Mouse (Mus musculus): Measurements from ENCODE around the gene Slc25a33. TPM values are rescaled to one million over a fixed set of nuclear protein-coding genes. Genes with fewer than 3 reads are reported as not detected.

Slc25a33 gene
- polyA plus RNA-seq, 1 experiment from 2014 or later, result 9.6 TPM

GRCm38 (mm10) chr4:149800172-149800464 is 26.0 kb upstream of the Slc25a33 start:
- H3K36me3 ChIP-seq (ENCODE audit: insufficient read depth), result no peaks in the 10 kb centered on the region
- TF ChIP-seq CTCF (IDR thresholded peaks at IDR 0.05; ENCODE audit: low read depth), result no peak
- 0 out of 2 replicates have a peak, but pooled peaks cover 3% of the 10 kb centered on the region for H3K4me1 ChIP-seq (ENCODE audit: insufficient read depth)
- H3K27me3 ChIP-seq (ENCODE audit: insufficient read depth, low read length), result no peaks in the 10 kb centered on the region
- no peaks in the 10 kb centered on the region for H3K9me3 ChIP-seq (ENCODE audit: low read depth, low read length)
- H3K9ac ChIP-seq, result no peak overlapping the region
- ATAC-seq (ENCODE audit: insufficient read depth) (peak; percentile 39; the same call in 1 of the 2 replicates), DNase-seq (peak; percentile 26)
- H3K4me2 ChIP-seq, result no peak overlapping the region
- 69% methylated on average over 6 of the region's 6 CpGs for WGBS
- H3K27ac ChIP-seq (ENCODE audit: low read depth), result no peak overlapping the region
- no peak overlapping the region for H3K4me3 ChIP-seq (ENCODE audit: low read depth, low read length)

- H3K4me1 ChIP-seq (ENCODE audit: insufficient read depth), result 0 out of 2 replicates have a peak, but pooled peaks cover 3% of the 10 kb centered on the region
- H3K27ac ChIP-seq (ENCODE audit: low read depth), result no peak overlapping the region
- H3K36me3 ChIP-seq (ENCODE audit: insufficient read depth), result no peaks in the 10 kb centered on the region
- no peaks in the 10 kb centered on the region for H3K27me3 ChIP-seq (ENCODE audit: insufficient read depth, low read length)
- no peak for TF ChIP-seq CTCF (IDR thresholded peaks at IDR 0.05; ENCODE audit: low read depth)
- no peak overlapping the region for H3K4me2 ChIP-seq
- no peak overlapping the region for H3K9ac ChIP-seq
- no peaks in the 10 kb centered on the region for H3K9me3 ChIP-seq (ENCODE audit: low read depth, low read length)
- ATAC-seq (ENCODE audit: insufficient read depth) (no peak), DNase-seq (no peak)
- WGBS, result 70% methylated on average over 16 of the region's 16 CpGs
- H3K4me3 ChIP-seq (ENCODE audit: low read depth, low read length), result no peak overlapping the region
These were observed 25.5 kb upstream of the Slc25a33 start for GRCm38 (mm10) chr4:149799346-149800171.

- no peak overlapping the region for H3K9ac ChIP-seq
- TF ChIP-seq CTCF (IDR thresholded peaks at IDR 0.05; ENCODE audit: low read depth), result no peak
- H3K9me3 ChIP-seq (ENCODE audit: low read depth, low read length), result no peaks in the 10 kb centered on the region
- no peak overlapping the region for H3K4me3 ChIP-seq (ENCODE audit: low read depth, low read length)
- H3K27me3 ChIP-seq (ENCODE audit: insufficient read depth, low read length), result no peaks in the 10 kb centered on the region
- 27% methylated on average over 7 of the region's 7 CpGs for WGBS
- DNase-seq (peak; percentile 69), ATAC-seq (ENCODE audit: insufficient read depth) (peak; percentile 77)
- peak overlapping the region; percentile 46; the same call in 1 of the 2 replicates for H3K27ac ChIP-seq (ENCODE audit: low read depth)
- 0 out of 2 replicates have a peak, but pooled peaks cover 3% of the 10 kb centered on the region for H3K4me1 ChIP-seq (ENCODE audit: insufficient read depth)
- H3K4me2 ChIP-seq, result no peak overlapping the region
- H3K36me3 ChIP-seq (ENCODE audit: insufficient read depth), result no peaks in the 10 kb centered on the region
These were observed 24.7 kb upstream of the Slc25a33 start for GRCm38 (mm10) chr4:149798684-149799309.

GRCm38 (mm10) chr4:149798116-149798515 is 24.0 kb upstream of the Slc25a33 start:
- 43% methylated on average over 2 of the region's 2 CpGs for WGBS
- H3K27ac ChIP-seq (ENCODE audit: low read depth), result no peak overlapping the region
- no peaks in the 10 kb centered on the region for H3K27me3 ChIP-seq (ENCODE audit: insufficient read depth, low read length)
- ATAC-seq (ENCODE audit: insufficient read depth) (no peak), DNase-seq (no peak)
- TF ChIP-seq CTCF (IDR thresholded peaks at IDR 0.05; ENCODE audit: low read depth), result no peak
- 0 out of 2 replicates have a peak, but pooled peaks cover 3% of the 10 kb centered on the region for H3K4me1 ChIP-seq (ENCODE audit: insufficient read depth)
- H3K36me3 ChIP-seq (ENCODE audit: insufficient read depth), result no peaks in the 10 kb centered on the region
- no peak overlapping the region for H3K4me3 ChIP-seq (ENCODE audit: low read depth, low read length)
- H3K9ac ChIP-seq, result no peak overlapping the region
- no peak overlapping the region for H3K4me2 ChIP-seq
- no peaks in the 10 kb centered on the region for H3K9me3 ChIP-seq (ENCODE audit: low read depth, low read length)

GRCm38 (mm10) chr4:149797220-149797610 is 23.1 kb upstream of the Slc25a33 start:
- 71% methylated on average over 1 of the region's 1 CpGs for WGBS
- no peak overlapping the region for H3K9ac ChIP-seq
- DNase-seq, result no peak
- peaks cover 5% of the 10 kb centered on the region; the same call in 1 of the 2 replicates for H3K4me1 ChIP-seq (ENCODE audit: insufficient read depth)
- H3K4me2 ChIP-seq, result no peak overlapping the region
- no peak overlapping the region for H3K4me3 ChIP-seq (ENCODE audit: low read depth, low read length)
- no peak for ATAC-seq (ENCODE audit: insufficient read depth)
- no peak for TF ChIP-seq CTCF (IDR thresholded peaks at IDR 0.05; ENCODE audit: low read depth)
- no peaks in the 10 kb centered on the region for H3K36me3 ChIP-seq (ENCODE audit: insufficient read depth)
- no peaks in the 10 kb centered on the region for H3K27me3 ChIP-seq (ENCODE audit: insufficient read depth, low read length)
- no peaks in the 10 kb centered on the region for H3K9me3 ChIP-seq (ENCODE audit: low read depth, low read length)
- H3K27ac ChIP-seq (ENCODE audit: low read depth), result no peak overlapping the region

GRCm38 (mm10) chr4:149796567-149797219 is 22.6 kb upstream of the Slc25a33 start:
- no peak overlapping the region for H3K4me2 ChIP-seq
- TF ChIP-seq CTCF (IDR thresholded peaks at IDR 0.05; ENCODE audit: low read depth), result no peak
- no peak for ATAC-seq (ENCODE audit: insufficient read depth)
- WGBS, result 60% methylated on average over 14 of the region's 14 CpGs
- no peak overlapping the region for H3K9ac ChIP-seq
- no peaks in the 10 kb centered on the region for H3K9me3 ChIP-seq (ENCODE audit: low read depth, low read length)
- DNase-seq, result no peak
- no peaks in the 10 kb centered on the region for H3K27me3 ChIP-seq (ENCODE audit: insufficient read depth, low read length)
- no peaks in the 10 kb centered on the region for H3K36me3 ChIP-seq (ENCODE audit: insufficient read depth)
- no peak overlapping the region for H3K4me3 ChIP-seq (ENCODE audit: low read depth, low read length)
- H3K4me1 ChIP-seq (ENCODE audit: insufficient read depth), result peaks cover 8% of the 10 kb centered on the region; the same call in 1 of the 2 replicates
- H3K27ac ChIP-seq (ENCODE audit: low read depth), result no peak overlapping the region

- H3K27ac ChIP-seq (ENCODE audit: low read depth), result no peak overlapping the region
- no peak overlapping the region for H3K4me3 ChIP-seq (ENCODE audit: low read depth, low read length)
- DNase-seq, result no peak
- WGBS, result 55% methylated on average over 7 of the region's 7 CpGs
- no peak for TF ChIP-seq CTCF (IDR thresholded peaks at IDR 0.05; ENCODE audit: low read depth)
- H3K4me1 ChIP-seq (ENCODE audit: insufficient read depth), result peaks cover 8% of the 10 kb centered on the region; the same call in 1 of the 2 replicates
- no peaks in the 10 kb centered on the region for H3K36me3 ChIP-seq (ENCODE audit: insufficient read depth)
- no peak overlapping the region for H3K9ac ChIP-seq
- no peak for ATAC-seq (ENCODE audit: insufficient read depth)
- H3K4me2 ChIP-seq, result no peak overlapping the region
- no peaks in the 10 kb centered on the region for H3K27me3 ChIP-seq (ENCODE audit: insufficient read depth, low read length)
- no peaks in the 10 kb centered on the region for H3K9me3 ChIP-seq (ENCODE audit: low read depth, low read length)
These were observed 20.9 kb upstream of the Slc25a33 start for GRCm38 (mm10) chr4:149794966-149795477.
